Mouse (Mus musculus) gastrocnemius, postnatal 36 days (tissue): ENCODE measurements around the gene E2f7. TPM values are rescaled to one million over a fixed set of nuclear protein-coding genes. Genes with fewer than 3 reads are reported as not detected.
A peak's percentile ranks its signal among the peaks of the same experiment; 100 is the strongest.
"Not testable (repeated sequence)": the region's sequence is repeated elsewhere in the genome, so short reads cannot be mapped to it uniquely, and the experiment has no call there.

Experiments
- DNase-seq, 2 experiments: peaks; one replicate each; pipeline ENCODE4 v3.0.0; 2022
- intact Hi-C: fragments of 180-260 bp; cut with DNase I; formaldehyde crosslinking; loops from one replicate; pipeline ENCODE4 v1.15.1; 2025
- long read RNA-seq, 2 experiments: library from polyadenylated mRNA; stranded (forward); transcript quantifications; one replicate each; pipeline ENCODE4 v2.0.0; 2021
- total RNA-seq, 2 experiments: library from RNA; stranded (reverse); gene quantifications; 2 replicates each; pipeline ENCODE4 v1.2.3; 2021

The E2f7 gene
- under 1 TPM; 0.74 to 0.84 TPM for total RNA-seq
- long read RNA-seq, experiment 1, result 0 reads
- long read RNA-seq, experiment 2, result 0 reads

GRCm38 (mm10) chr10:110744686-110745639, at the start of gene E2f7:
E2f7 (plus strand) TSS chr10:110745439.
- intact Hi-C loops, result no loop called here
- peak; percentile 77 to 86 for DNase-seq

GRCm38 (mm10) chr10:110701276-110701675, 44.0 kb upstream of the E2f7 start:
- DNase-seq, result no peak
- intact Hi-C loops, result no loop called here

GRCm38 (mm10) chr10:110705672-110706071, 39.6 kb upstream of the E2f7 start:
- no peak for DNase-seq
- intact Hi-C loops, result no loop called here

- no peak for DNase-seq
- intact Hi-C loops, result no loop called here
Measured at GRCm38 (mm10) chr10:110707390-110708113, 37.7 kb upstream of the E2f7 start.

- intact Hi-C loops, result no loop called here
- DNase-seq, result no peak
Measured at GRCm38 (mm10) chr10:110716887-110717286, 28.4 kb upstream of the E2f7 start.

- no peak for DNase-seq
- intact Hi-C loops, result no loop called here
Measured at GRCm38 (mm10) chr10:110726431-110726830, 18.8 kb upstream of the E2f7 start.

GRCm38 (mm10) chr10:110727816-110728215, 17.4 kb upstream of the E2f7 start:
- DNase-seq, result peak in 1 of 2 experiments; percentile 36
- intact Hi-C loops, result loop anchor here (1.0 kb wide), 1 partner anchor 33 kb away; no protein-coding TSS in a partner anchor

- intact Hi-C loops, result no loop called here
Measured at GRCm38 (mm10) chr10:110733343-110733742, 11.9 kb upstream of the E2f7 start.

GRCm38 (mm10) chr10:110743701-110744100, 1.5 kb upstream of the E2f7 start:
- DNase-seq, result no peak
- intact Hi-C loops, result no loop called here

More at GRCm38 (mm10) chr10:110733343-110733742, 11.9 kb upstream of the E2f7 start:
- peak in 1 of 2 experiments; percentile 47 for DNase-seq

GRCm38 (mm10) chr10:110744120-110744519, 1.1 kb upstream of the E2f7 start:
- intact Hi-C loops, result no loop called here
- no peak for DNase-seq

GRCm38 (mm10) chr10:110745640-110746032, 397 bp downstream of the E2f7 start:
- no peak for DNase-seq
- intact Hi-C loops, result no loop called here

GRCm38 (mm10) chr10:110749081-110749480, 3.8 kb downstream of the E2f7 start:
- no peak for DNase-seq
- intact Hi-C loops, result no loop called here

GRCm38 (mm10) chr10:110749510-110750305, 4.5 kb downstream of the E2f7 start:
- intact Hi-C loops, result no loop called here
- no peak for DNase-seq

- intact Hi-C loops, result no loop called here
- DNase-seq, result no peak
Measured at GRCm38 (mm10) chr10:110752849-110753248, 7.6 kb downstream of the E2f7 start.

GRCm38 (mm10) chr10:110755556-110755955, 10.3 kb downstream of the E2f7 start:
- no peak for DNase-seq
- intact Hi-C loops, result no loop called here

- intact Hi-C loops, result no loop called here
- DNase-seq, result no peak
Measured at GRCm38 (mm10) chr10:110756271-110756793, 11.1 kb downstream of the E2f7 start.

- intact Hi-C loops, DNase-seq: not testable (repeated sequence)
Measured at GRCm38 (mm10) chr10:110760552-110760951, 15.3 kb downstream of the E2f7 start.

- intact Hi-C loops, result no loop called here
- no peak for DNase-seq
Measured at GRCm38 (mm10) chr10:110762134-110762884, 17.1 kb downstream of the E2f7 start.

- no peak for DNase-seq
- intact Hi-C loops, result no loop called here
Measured at GRCm38 (mm10) chr10:110763416-110763815, 18.2 kb downstream of the E2f7 start.
